Mouse (Mus musculus) B cell, adult 67 days (primary cell): ENCODE data around the gene Sept14. TPM values are rescaled to one million over a fixed set of nuclear protein-coding genes. Genes with fewer than 3 reads are reported as not detected.

Source experiments
- total RNA-seq, 2 experiments: library from RNA; stranded (reverse); gene quantifications; 4 replicates each; pipeline ENCODE4 v1.2.4; 2023

The Sept14 gene
- not detected for total RNA-seq

DNA sequence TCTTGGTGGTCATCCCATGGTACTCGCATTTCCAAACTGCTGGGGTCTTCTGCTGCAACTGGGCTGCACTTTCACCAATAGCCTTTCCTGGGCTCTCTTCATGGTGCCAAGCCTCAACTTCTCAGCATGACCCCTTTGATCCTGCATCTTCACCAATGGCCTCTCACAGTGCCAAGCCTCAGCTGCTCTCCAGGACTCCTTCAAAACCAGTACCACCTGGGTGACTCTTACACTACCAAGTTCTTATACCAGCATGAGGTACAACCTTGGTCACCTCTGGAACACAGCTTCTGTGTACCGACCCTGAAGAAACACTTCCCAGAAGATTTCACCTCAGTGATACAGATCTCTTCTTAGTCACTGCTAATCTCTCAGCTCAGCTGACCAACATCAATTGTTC is at the start of gene Sept14:
TSS of gene Sept14 (minus strand) at position 101 of the 400 bp plus-strand sequence.

GRCm38 (mm10) chr5:129724834-129725773 is 16.8 kb upstream of the Sept14 start, which contains the start of gene Nipsnap2:
TSS of gene Nipsnap2 (plus strand) at chr5:129725063.

GRCm38 (mm10) chr5:129715326-129715861 is 7.1 kb upstream of the Sept14 start, which contains the start of gene Mrps17:
TSS of gene Mrps17 (plus strand) at chr5:129715497.

GRCm38 (mm10) chr5:129670036-129670458 is 38.3 kb downstream of the Sept14 start, which contains the start of gene Zfp11:
TSS of gene Zfp11 (minus strand) at chr5:129670099.

Other genes starting within 250 kb of the Sept14 start
- gene Sfswap, start 207.3 kb downstream of the Sept14 start, total RNA-seq = 100 to 1,000 TPM; 188 to 192 TPM
- 1 to 10 TPM in 1 of 2 experiments, under 1 TPM in 1; 0.78 to 2.2 TPM for gene Mmp17, start 124.3 kb downstream of the Sept14 start, total RNA-seq
- gene Zfp11, start 38.4 kb downstream of the Sept14 start, total RNA-seq = 1 to 10 TPM; 2.7 to 2.8 TPM
- gene Mrps17, start 7.0 kb upstream of the Sept14 start, total RNA-seq = 10 to 100 TPM; 40.7 to 54.2 TPM
- 10 to 100 TPM; 31.0 to 40.7 TPM for gene Nipsnap2, start 16.6 kb upstream of the Sept14 start, total RNA-seq
- 10 to 100 TPM; 12.8 to 15.9 TPM for gene Psph, start 78.9 kb upstream of the Sept14 start, total RNA-seq
- gene Sumf2, start 138.5 kb upstream of the Sept14 start, total RNA-seq = 10 to 100 TPM; 10.2 to 13.9 TPM
- 100 to 1,000 TPM; 139 to 157 TPM for gene Chchd2, start 179.0 kb upstream of the Sept14 start, total RNA-seq
- 1 to 10 TPM; 1.1 to 3.3 TPM for gene Zbed5, start 187.2 kb upstream of the Sept14 start, total RNA-seq
- gene Phkg1, start 190.0 kb upstream of the Sept14 start, total RNA-seq = under 1 TPM in 1 of 2 experiments, not detected in 1; 0.56 TPM
- 1 to 10 TPM in 1 of 2 experiments, under 1 TPM in 1; 0.59 to 4.9 TPM for gene Nupr1l, start 200.0 kb upstream of the Sept14 start, total RNA-seq
- 10 to 100 TPM; 13.8 to 15.7 TPM for gene Vkorc1l1, start 233.5 kb upstream of the Sept14 start, total RNA-seq